ENCODE assay signal across 26 mouse cellular contexts in the genomic region with DNA sequence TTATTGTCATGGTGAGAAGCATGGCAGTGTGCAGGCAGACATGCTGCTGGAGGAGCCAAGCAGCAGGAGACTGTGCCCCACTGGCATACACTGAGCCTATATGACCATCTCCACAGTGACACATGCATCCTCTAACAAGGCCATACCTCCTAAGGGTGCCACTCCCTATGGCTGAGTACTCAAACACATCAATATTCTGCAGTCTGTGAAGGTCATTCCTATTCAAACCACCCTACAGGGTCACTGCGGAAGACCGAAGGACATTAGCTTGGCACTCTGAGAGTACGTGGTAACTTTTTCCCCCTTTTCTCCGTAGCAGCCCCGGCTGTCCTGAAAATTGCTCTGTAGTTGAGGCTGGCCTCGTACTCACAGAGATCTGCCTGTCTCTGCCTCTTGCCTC. TPM values are rescaled to one million over a fixed set of nuclear protein-coding genes. Genes with fewer than 3 reads are reported as not detected.
"Had no signal": no experiment of that assay in that cellular context is flagged by ENCODE, and none has a peak within 500 bp of the region (broad histone marks: within the 10 kb centered on the region; RNA-seq: fewer than 3 reads in every experiment).

No protein-coding gene starts in this region.

- DNase-seq: gastrocnemius, adult 2 months; gastrocnemius, postnatal 10 days; gastrocnemius, postnatal 25 days; heart, adult 18-20 months; heart, postnatal 10 days; kidney, adult 11 months; kidney, adult 2 months; kidney, adult 9 months; kidney, postnatal 14 days; kidney, postnatal 36 days; layer of hippocampus, adult 9-11 months; layer of hippocampus, postnatal 36 days; left cerebral cortex, postnatal 4 days had no signal

- H3K27ac ChIP-seq: gastrocnemius, adult 2 months; hindbrain, embryonic 12.5 days; hindbrain, embryonic 14.5 days; kidney, embryonic 15.5 days; kidney, postnatal 0 days; limb, embryonic 13.5 days; limb, embryonic 15.5 days; liver, embryonic 12.5 days; liver, embryonic 14.5 days had no signal

- H3K27me3 ChIP-seq: heart, embryonic 12.5 days; hindbrain, embryonic 12.5 days; kidney, embryonic 15.5 days; limb, embryonic 13.5 days; limb, embryonic 15.5 days had no signal

- H3K36me3 ChIP-seq: heart, embryonic 10.5 days; heart, embryonic 12.5 days; hindbrain, embryonic 12.5 days; kidney, embryonic 15.5 days; limb, embryonic 13.5 days; limb, embryonic 15.5 days; liver, embryonic 12.5 days had no signal

- H3K9me3 ChIP-seq: heart, embryonic 10.5 days; heart, embryonic 12.5 days; hindbrain, embryonic 12.5 days; kidney, embryonic 15.5 days; limb, embryonic 13.5 days; limb, embryonic 15.5 days; liver, embryonic 12.5 days had no signal

- ATAC-seq: hindbrain, postnatal 0 days; liver, embryonic 12.5 days had no signal

- H3K9ac ChIP-seq: heart, embryonic 12.5 days; hindbrain, embryonic 12.5 days; kidney, embryonic 15.5 days; limb, embryonic 13.5 days; limb, embryonic 15.5 days; liver, embryonic 12.5 days; liver, embryonic 14.5 days had no signal

- H3K4me3 ChIP-seq: gastrocnemius, adult 2 months; heart, embryonic 12.5 days; hindbrain, embryonic 12.5 days; limb, embryonic 15.5 days; liver, embryonic 12.5 days had no signal

- H3K4me2 ChIP-seq: limb, embryonic 15.5 days had no signal

RNA-seq across cellular contexts. Expression of a gene that starts 52.5 kb away (rescaled TPM):
- total RNA-seq: granulocyte monocyte progenitor cell, adult 5-6 weeks had no signal
- polyA plus RNA-seq: intestine, embryonic 16.5 days had no signal
